Mouse (Mus musculus): ENCODE measurements around the gene Tnfrsf26. TPM values are rescaled to one million over a fixed set of nuclear protein-coding genes. Genes with fewer than 3 reads are reported as not detected.
"Not testable (repeated sequence)": the region's sequence is repeated elsewhere in the genome, so short reads cannot be mapped to it uniquely, and the experiment has no call there.

Gene Tnfrsf26
- polyA plus RNA-seq (2012; ENCODE audit: insufficient read depth, low replicate concordance) = 0.22 and 0.54 TPM in 2 replicates

DNA sequence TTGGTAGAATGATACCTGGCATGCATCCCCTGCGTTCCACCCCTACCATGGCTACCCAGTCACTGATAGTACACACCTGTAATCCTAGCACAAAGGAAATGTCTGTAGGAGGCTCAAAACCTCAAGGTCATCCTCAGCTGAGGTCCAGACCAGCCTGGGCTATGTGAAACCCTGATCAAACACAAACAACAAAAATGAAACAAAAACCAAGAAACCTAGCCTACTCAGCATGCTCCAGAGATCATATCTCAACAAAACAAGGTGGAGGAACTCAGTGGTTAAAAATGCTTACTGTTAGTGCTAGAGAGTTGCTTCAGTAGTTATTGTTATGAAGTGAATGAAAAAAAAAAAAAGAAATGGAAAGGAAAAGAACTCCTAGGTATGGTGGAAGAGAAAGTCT is at the start of gene Tnfrsf26:
Tnfrsf26 (minus strand) TSS at position 183 of the 400 bp plus-strand sequence.
- H3K36me3 ChIP-seq (replicated peaks; ENCODE audit: low read length) = no peaks in the 10 kb centered on the region
- TF ChIP-seq GATA1 (IDR thresholded peaks at IDR 0.05; ENCODE audit: borderline replicate concordance, low read length) (no peak), FLI1 (IDR thresholded peaks at IDR 0.05; ENCODE audit: low read length) (no peak)
- H3K9me3 ChIP-seq = peaks cover 11% of the 10 kb centered on the region
- peaks cover 4% of the 10 kb centered on the region for H3K27me3 ChIP-seq (replicated peaks)
- peaks cover 34% of the 10 kb centered on the region for H3K4me1 ChIP-seq
- H3K4me3 ChIP-seq (replicated peaks) = peak within 1 kb of the TSS; percentile 85

DNA sequence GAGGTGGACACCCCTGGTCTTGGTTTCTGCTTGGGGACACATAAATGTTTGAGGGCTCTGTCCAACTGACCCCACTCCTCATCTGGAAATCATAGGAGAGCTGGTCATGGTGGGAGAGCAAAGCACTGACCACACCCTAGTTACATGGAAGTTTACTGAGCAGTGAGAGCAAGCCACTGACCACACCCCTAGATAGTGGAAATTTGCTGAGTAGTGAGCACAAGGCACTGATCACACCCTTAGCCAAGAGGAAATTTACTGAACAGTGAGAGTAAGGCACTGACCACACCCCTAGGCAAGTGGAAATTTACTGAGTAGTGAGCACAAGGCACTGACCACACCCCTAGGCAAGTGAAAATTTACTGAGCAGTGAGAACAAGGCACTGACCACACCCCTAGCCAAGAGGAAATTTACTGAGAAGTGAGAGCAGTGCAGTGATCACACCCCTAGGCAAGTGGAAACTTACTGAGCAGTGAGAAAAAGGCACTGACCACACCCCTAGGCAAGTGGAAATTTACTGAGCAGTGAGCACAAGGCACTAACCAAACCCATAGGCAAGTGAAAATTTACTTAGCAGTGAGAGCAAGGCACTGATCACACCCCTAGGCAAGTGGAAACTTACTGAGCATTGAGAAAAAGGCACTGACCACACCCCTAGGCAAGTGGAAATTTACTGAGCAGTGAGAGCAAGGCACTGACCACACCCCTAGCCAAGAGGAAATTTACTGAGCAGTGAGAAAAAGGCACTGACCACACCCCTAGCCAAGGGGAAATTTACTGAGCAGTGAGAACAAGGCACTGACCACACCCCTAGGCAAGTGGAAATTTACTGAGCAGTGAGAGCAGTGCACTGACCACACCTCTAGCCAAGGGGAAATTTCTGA is 38.1 kb upstream of the Tnfrsf26 start:
- Histone ChIP-seq H3K27me3 (replicated peaks) (peaks cover 3% of the 10 kb centered on the region), H3K36me3 (replicated peaks; ENCODE audit: low read length) (no peaks in the 10 kb centered on the region), H3K4me1 (peaks cover 11% of the 10 kb centered on the region), H3K9me3 (peaks cover 28% of the 10 kb centered on the region), H3K4me3 (replicated peaks) (no peak overlapping the region)
- no peak for TF ChIP-seq GATA1 (IDR thresholded peaks at IDR 0.05; ENCODE audit: borderline replicate concordance, low read length)
- no peak for TF ChIP-seq FLI1 (IDR thresholded peaks at IDR 0.05; ENCODE audit: low read length)

DNA sequence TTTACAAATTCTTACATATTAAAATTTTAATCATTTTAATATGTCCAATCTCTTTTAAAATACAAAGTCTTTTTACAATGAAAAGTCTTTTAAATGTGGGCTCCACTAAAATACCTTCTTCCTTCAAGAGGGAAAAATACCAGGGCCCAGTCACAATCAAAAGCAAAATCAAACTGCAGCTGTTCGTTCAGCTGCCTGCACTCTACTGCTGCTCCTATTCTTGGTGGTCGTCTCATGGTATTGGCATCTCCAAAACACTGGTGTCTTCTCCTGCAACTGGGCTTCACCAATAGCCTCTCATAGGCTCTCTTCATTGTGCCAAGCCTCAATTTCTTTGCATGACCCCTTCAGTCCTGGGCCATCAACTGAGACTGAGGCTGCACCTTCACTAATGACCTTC is 34.9 kb upstream of the Tnfrsf26 start:
- Histone ChIP-seq H3K27me3 (replicated peaks) (peaks cover 4% of the 10 kb centered on the region), H3K4me1 (peaks cover 11% of the 10 kb centered on the region), H3K9me3 (peaks cover 28% of the 10 kb centered on the region), H3K4me3 (replicated peaks) (no peak overlapping the region), H3K36me3 (replicated peaks; ENCODE audit: low read length) (no peaks in the 10 kb centered on the region)
- TF ChIP-seq FLI1 (IDR thresholded peaks at IDR 0.05; ENCODE audit: low read length) = no peak
- TF ChIP-seq GATA1 (IDR thresholded peaks at IDR 0.05; ENCODE audit: borderline replicate concordance, low read length) = no peak

DNA sequence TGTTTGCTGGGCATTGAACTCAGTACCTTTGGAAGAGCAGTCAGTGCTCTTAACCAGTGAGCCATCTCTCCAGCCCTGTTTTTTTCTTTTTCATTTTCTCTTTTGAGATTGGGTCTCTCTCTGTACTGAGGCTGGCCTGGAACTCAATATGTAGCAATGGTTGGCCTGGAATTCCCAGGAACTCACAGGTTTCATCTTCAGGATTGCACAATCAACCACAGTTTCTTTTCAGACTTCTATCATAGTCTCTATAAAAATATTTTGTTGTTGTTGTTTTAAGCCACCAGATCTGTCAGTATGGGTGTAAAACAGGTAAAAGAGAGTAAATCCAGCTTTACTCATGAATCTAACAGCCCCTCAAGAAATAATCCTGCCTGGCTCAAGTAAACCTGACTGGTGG is 32.3 kb upstream of the Tnfrsf26 start:
- Histone ChIP-seq H3K36me3 (replicated peaks; ENCODE audit: low read length) (no peaks in the 10 kb centered on the region), H3K27me3 (replicated peaks) (peaks cover 4% of the 10 kb centered on the region), H3K4me1 (no peaks in the 10 kb centered on the region), H3K4me3 (replicated peaks) (no peak overlapping the region), H3K9me3 (peaks cover 17% of the 10 kb centered on the region)
- TF ChIP-seq GATA1 (IDR thresholded peaks at IDR 0.05; ENCODE audit: borderline replicate concordance, low read length) (no peak), FLI1 (IDR thresholded peaks at IDR 0.05; ENCODE audit: low read length) (no peak)

DNA sequence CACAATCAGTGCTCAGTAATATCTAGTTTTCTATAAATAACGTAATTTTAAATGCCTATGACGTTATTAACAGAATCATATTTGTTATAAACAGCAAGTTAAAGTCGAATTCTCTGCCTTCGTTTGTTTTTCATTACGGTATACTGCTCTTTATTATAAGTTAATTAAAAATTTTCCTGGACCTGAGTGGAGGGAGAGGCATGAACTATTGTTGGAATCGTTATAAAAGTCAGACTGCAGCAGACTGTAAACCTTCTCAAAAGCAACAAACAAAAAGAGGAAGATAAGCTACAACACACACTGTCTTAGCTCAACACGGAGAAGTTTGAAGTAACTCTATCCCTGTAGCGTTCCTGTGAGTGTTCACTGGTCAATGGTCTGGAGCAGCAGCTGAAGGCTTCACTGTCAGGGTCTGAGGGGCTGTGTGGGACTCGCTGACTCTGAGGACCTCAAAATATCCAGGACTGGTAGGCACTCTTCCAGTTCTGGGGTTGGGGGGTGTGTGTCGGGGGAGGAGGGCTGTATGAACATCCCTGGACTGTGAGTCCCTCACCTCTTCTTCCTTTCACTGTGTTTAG is 21.3 kb upstream of the Tnfrsf26 start:
- peaks cover 17% of the 10 kb centered on the region for H3K27me3 ChIP-seq (replicated peaks)
- H3K9me3 ChIP-seq = peaks cover 25% of the 10 kb centered on the region
- not testable (repeated sequence) for H3K4me1 ChIP-seq; H3K4me3 ChIP-seq (replicated peaks); H3K36me3 ChIP-seq (replicated peaks; ENCODE audit: low read length)

DNA sequence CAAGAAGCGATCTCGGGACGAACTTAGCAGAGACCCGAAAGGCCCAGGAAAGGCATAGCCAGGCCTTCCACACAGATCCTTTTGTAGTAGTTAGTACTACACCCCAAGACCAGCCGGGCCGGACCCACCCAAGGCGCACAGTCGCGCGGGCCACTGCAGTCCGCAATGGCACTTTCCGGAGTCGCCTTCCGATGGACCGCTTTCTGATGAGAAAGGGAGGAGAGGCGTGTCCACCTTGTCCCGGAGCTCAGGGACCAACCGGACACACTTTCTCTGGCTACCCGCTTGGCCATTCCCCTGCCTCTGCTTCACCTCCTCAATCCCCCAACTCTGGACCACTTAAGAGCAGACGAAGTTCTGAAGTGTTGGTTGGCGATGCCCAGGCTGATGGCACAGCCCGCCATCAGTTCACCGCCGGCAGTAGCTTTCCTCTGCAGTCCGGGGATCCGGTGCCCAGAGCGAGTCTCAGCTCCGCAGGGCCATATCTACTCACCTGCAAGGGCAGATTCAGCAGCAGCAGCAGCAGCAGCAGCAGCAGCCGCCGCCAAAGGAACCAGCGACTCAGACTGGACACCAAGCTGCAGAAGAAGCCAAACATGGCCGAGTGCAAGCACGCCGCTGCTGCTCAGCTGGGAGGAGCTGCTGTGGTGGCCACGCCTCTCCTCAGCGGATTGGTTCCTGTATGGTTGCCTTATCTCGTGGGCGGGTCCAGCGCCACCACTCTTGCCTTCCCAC is 20.7 kb upstream of the Tnfrsf26 start, which contains the start of gene Tnfrsf22:
Tnfrsf22 (minus strand) TSS at position 628 of the 735 bp plus-strand sequence.
- peaks cover 25% of the 10 kb centered on the region for H3K9me3 ChIP-seq
- peaks cover 17% of the 10 kb centered on the region for H3K27me3 ChIP-seq (replicated peaks)
- H3K4me1 ChIP-seq = peaks cover 8% of the 10 kb centered on the region
- H3K36me3 ChIP-seq (replicated peaks; ENCODE audit: low read length) = no peaks in the 10 kb centered on the region
- peak within 1 kb of the TSS; percentile 89 for H3K4me3 ChIP-seq (replicated peaks)
- TF ChIP-seq FLI1 (IDR thresholded peaks at IDR 0.05; ENCODE audit: low read length) (no peak), GATA1 (IDR thresholded peaks at IDR 0.05; ENCODE audit: borderline replicate concordance, low read length) (no peak)

DNA sequence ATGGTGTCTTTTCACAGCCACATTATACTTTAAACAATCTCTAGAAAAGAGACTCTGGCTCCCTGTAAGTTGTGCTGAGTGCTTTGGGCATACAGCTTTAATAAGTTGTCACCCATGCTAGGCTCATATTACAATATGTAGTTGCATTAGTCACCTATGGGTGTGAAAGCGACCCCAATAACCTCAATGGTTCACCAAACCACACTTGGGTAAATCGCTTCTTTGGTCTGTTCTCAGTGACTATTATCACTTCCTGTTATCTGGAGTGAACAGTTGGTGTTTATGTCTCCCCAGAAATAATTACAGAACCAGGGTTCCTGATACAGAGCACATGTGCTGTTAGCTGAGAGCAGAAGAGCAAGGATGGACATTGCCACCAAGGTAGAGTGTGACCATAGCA is 15.4 kb upstream of the Tnfrsf26 start:
- not testable (repeated sequence) for H3K9me3 ChIP-seq; H3K4me1 ChIP-seq; H3K36me3 ChIP-seq (replicated peaks; ENCODE audit: low read length); H3K4me3 ChIP-seq (replicated peaks); H3K27me3 ChIP-seq (replicated peaks)

DNA sequence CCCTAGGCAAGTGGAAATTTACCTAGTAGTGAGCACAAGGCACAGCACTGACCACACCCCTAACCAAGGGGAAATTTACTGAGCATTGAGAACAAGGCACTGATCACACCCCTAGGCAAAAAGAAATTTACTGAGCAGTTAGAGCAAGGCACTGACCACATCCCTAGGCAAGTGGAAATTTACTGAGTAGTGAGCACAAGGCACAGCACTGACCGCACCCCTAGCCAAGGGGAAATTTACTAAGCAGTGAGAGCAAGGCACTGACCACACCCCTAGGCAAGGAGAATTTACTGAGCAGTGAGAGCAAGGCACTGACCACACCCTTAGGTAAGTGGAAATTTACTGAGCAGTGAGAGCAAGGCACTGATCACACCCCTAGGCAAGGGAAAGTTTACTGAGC is 8.2 kb upstream of the Tnfrsf26 start:
- Histone ChIP-seq H3K27me3 (replicated peaks) (peaks cover 9% of the 10 kb centered on the region), H3K9me3 (peaks cover 19% of the 10 kb centered on the region), H3K4me1 (no peaks in the 10 kb centered on the region), H3K36me3 (replicated peaks; ENCODE audit: low read length) (no peaks in the 10 kb centered on the region), H3K4me3 (replicated peaks) (no peak overlapping the region)
- no peak for TF ChIP-seq FLI1 (IDR thresholded peaks at IDR 0.05; ENCODE audit: low read length)
- TF ChIP-seq GATA1 (IDR thresholded peaks at IDR 0.05; ENCODE audit: borderline replicate concordance, low read length) = no peak

DNA sequence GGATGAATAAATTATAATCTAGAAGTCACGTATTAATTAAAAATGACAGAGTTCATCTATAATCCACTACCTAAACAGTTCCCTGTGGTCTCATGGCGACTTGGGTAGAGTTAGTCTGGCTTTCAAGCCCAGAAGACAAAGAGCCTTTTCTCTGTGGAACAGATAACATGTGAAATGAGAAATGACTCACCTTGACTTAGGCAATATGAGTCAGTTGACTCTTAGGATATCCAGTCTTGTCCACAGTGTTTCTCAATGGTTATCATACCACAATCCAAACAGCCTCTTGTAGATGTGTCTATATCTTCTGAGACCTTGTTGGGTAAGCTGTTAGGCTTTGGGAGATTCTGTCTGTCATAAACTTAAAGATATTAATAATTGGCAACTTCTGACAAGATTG is 3.0 kb upstream of the Tnfrsf26 start:
- Histone ChIP-seq H3K36me3 (replicated peaks; ENCODE audit: low read length) (no peaks in the 10 kb centered on the region), H3K9me3 (peaks cover 16% of the 10 kb centered on the region), H3K4me3 (replicated peaks) (no peak overlapping the region), H3K4me1 (peaks cover 19% of the 10 kb centered on the region), H3K27me3 (replicated peaks) (peaks cover 4% of the 10 kb centered on the region)
- TF ChIP-seq FLI1 (IDR thresholded peaks at IDR 0.05; ENCODE audit: low read length) = no peak
- no peak for TF ChIP-seq GATA1 (IDR thresholded peaks at IDR 0.05; ENCODE audit: borderline replicate concordance, low read length)

DNA sequence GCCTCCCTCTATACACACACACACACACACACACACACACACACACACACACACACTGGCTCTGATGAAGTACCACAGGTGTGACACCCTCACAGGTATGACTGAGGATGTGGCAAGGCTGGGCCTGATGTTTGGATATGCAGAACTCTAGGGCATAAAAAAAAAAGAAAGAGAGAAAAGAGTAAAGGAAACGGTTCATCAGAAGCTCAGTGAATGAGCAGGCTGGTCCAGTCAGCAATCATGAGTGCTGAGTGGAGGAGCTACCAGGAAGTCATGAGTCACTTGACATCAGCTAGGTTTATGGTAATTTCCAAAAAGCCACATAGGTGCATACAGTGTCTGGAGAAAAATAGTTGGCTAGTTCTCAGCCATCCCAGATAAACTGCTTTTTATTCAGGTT is 979 bp upstream of the Tnfrsf26 start:
- H3K4me1 ChIP-seq = peaks cover 29% of the 10 kb centered on the region
- H3K27me3 ChIP-seq (replicated peaks) = peaks cover 4% of the 10 kb centered on the region
- H3K4me3 ChIP-seq (replicated peaks) = no peak overlapping the region
- TF ChIP-seq GATA1 (IDR thresholded peaks at IDR 0.05; ENCODE audit: borderline replicate concordance, low read length) = no peak
- TF ChIP-seq FLI1 (IDR thresholded peaks at IDR 0.05; ENCODE audit: low read length) = no peak
- no peaks in the 10 kb centered on the region for H3K36me3 ChIP-seq (replicated peaks; ENCODE audit: low read length)
- H3K9me3 ChIP-seq = peaks cover 16% of the 10 kb centered on the region
